Mouse (Mus musculus) lung, embryonic 14.5 days (tissue): ENCODE results near the gene Acss2. TPM values are rescaled to one million over a fixed set of nuclear protein-coding genes. Genes with fewer than 3 reads are reported as not detected.
"Not testable (repeated sequence)": the region's sequence is repeated elsewhere in the genome, so short reads cannot be mapped to it uniquely, and the experiment has no call there.

ENCODE experiments used
- ATAC-seq: fragments of 200-750 bp; cut with Nextera tagmentation; 2 replicates; pipeline ENCODE4 v1.8.0; 2017; ENCODE audit warnings: mild to moderate bottlenecking, moderate TSS enrichment, moderate library complexity; ENCODE audit not compliant: insufficient read depth
- DNase-seq: peaks from one replicate; pipeline ENCODE4 v3.0.0-alpha.2; 2015
- H3K27ac ChIP-seq: fragments of 300-500 bp; sonication (generic); 2 replicates; pipeline ENCODE4 v1.5.1; 2014; ENCODE audit warnings: low read depth, mild to moderate bottlenecking, moderate library complexity
- H3K27me3 ChIP-seq: fragments of 300-500 bp; sonication (generic); 2 replicates; pipeline ENCODE4 v1.6.1; 2014; ENCODE audit warnings: low read length, control low read depth; ENCODE audit not compliant: insufficient read depth
- H3K36me3 ChIP-seq: fragments of 300-500 bp; sonication (generic); 2 replicates; pipeline ENCODE4 v1.6.1; 2014; ENCODE audit warnings: control low read depth; ENCODE audit not compliant: insufficient read depth
- H3K4me1 ChIP-seq: fragments of 300-500 bp; sonication (generic); 2 replicates; pipeline ENCODE4 v1.6.1; 2014; ENCODE audit warnings: antibody characterized with exemption, control low read depth; ENCODE audit not compliant: insufficient read depth
- H3K4me2 ChIP-seq: fragments of 300-500 bp; sonication (generic); 2 replicates; pipeline ENCODE4 v1.6.1; 2014; ENCODE audit warnings: mild to moderate bottlenecking
- H3K4me3 ChIP-seq: fragments of 300-500 bp; sonication (generic); 2 replicates; pipeline ENCODE4 v1.5.1; 2014; ENCODE audit warnings: low read depth, low read length
- H3K9ac ChIP-seq: fragments of 300-500 bp; sonication (generic); 2 replicates; pipeline ENCODE4 v1.6.1; 2014
- H3K9me3 ChIP-seq: fragments of 300-500 bp; sonication (generic); 2 replicates; pipeline ENCODE4 v1.6.1; 2016; ENCODE audit warnings: low read depth, low read length, control low read depth
- CTCF ChIP-seq: IDR thresholded peaks from 2 replicates; pipeline ENCODE4 v1.5.1; 2016; ENCODE audit warnings: antibody characterized with exemption, low read depth
- WGBS: fragments of 180-500 bp; shearing (Covaris S2); extraction: QIAGEN DNeasy Blood & Tissue Kit; methylation state at CpG from one replicate; pipeline ENCODE4 v1.1.7; 2014; 5-methylcytosine and 5-hydroxymethylcytosine counted together
- polyA plus RNA-seq: library from polyadenylated mRNA; unstranded; fragments of >200 nt; fragmentation: Nextera tagmentation; extraction: Ambion mirVana; gene quantifications from 2 replicates; pipeline ENCODE4 v1.2.1, GENCODE M21; 2014

Acss2 gene
- polyA plus RNA-seq, 1 experiment from 2014 or later: 7.5 TPM

DNA sequence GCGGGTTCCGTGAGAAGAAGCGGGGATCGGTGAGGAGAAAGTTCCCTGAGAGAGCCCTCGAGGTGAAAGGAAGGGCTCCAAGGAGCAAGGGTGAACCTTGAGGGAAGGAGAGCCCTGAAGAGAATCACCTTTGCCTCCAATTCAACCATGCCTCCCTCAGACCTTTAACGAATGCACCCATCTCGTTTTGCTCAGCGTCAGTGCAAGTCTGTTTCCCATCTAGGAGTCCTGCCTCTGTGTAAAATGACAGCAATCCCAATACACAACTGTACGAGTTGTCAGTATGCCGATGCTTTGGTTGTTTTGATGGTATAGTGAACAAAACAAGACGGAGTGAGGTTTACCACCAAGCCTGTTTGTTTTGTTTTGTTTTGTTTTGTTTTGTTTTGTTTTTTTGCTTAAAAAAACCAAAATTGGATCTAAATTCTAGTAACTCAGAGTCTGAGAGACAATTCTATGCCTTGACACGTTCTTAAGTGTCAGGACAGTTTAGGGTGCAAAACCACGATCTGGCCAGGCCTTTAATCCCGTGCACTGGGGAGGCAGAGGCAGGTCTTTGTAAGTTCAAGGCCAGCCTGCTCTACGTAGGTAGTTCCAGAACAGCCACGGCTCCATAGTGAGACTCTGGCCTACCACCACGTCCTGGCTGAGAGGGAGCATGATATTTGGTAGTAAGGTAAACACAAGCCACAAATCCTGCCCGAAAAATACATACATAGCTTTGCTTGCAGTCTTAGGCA, 953 bp downstream of the Acss2 start:
- Histone ChIP-seq H3K4me1 (0 out of 2 replicates have a peak, but pooled peaks cover 5% of the 10 kb centered on the region), H3K27ac (no peak overlapping the region), H3K4me2 (peak overlapping the region; percentile 84), H3K9me3 (no peaks in the 10 kb centered on the region), H3K36me3 (no peaks in the 10 kb centered on the region), H3K4me3 (peak overlapping the region; percentile 70), H3K9ac (peak overlapping the region; percentile 63), H3K27me3 (peaks cover 5% of the 10 kb centered on the region; the same call in 1 of the 2 replicates)
- no peak for TF ChIP-seq CTCF
- ATAC-seq: no peak
- peak; percentile 12 for DNase-seq
- 25% methylated on average over 18 of the region's 18 CpGs for WGBS

GRCm38 (mm10) chr2:155523706-155524105, 6.0 kb downstream of the Acss2 start:
- WGBS: 47% methylated on average over 5 of the region's 5 CpGs
- Histone ChIP-seq H3K27ac (no peak overlapping the region), H3K4me3 (no peak overlapping the region), H3K9ac (no peak overlapping the region), H3K4me2 (no peak overlapping the region), H3K36me3 (no peaks in the 10 kb centered on the region), H3K27me3 (no peaks in the 10 kb centered on the region), H3K9me3 (no peaks in the 10 kb centered on the region), H3K4me1 (0 out of 2 replicates have a peak, but pooled peaks cover 3% of the 10 kb centered on the region)
- ATAC-seq (no peak), DNase-seq (no peak)
- TF ChIP-seq CTCF: no peak

GRCm38 (mm10) chr2:155524378-155524777, 6.6 kb downstream of the Acss2 start:
- no peak for TF ChIP-seq CTCF
- Histone ChIP-seq H3K27me3 (no peaks in the 10 kb centered on the region), H3K4me3 (no peak overlapping the region), H3K36me3 (no peaks in the 10 kb centered on the region), H3K9ac (no peak overlapping the region), H3K4me2 (no peak overlapping the region), H3K4me1 (no peaks in the 10 kb centered on the region), H3K27ac (no peak overlapping the region), H3K9me3 (no peaks in the 10 kb centered on the region)
- ATAC-seq (no peak), DNase-seq (no peak)
- 36% methylated on average over 1 of the region's 1 CpGs for WGBS

DNA sequence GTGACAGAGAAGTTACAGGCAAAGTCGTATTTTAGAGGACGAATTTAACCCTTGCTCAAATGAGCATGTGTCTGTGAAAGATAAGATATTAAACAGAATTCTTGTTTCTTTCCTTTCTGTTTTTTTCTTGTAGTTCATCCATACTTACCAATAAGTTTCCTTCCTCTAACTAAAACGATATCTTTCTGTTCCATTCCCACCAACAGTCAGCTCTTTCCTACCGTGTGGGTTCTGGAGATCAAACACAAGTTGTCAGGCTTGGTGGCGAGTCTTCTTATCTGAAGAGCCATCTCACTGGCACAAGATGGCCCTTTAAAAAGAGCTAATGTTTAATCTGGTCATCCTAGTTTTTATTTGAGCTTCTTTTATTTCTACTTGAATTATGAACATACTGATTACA, 9.6 kb downstream of the Acss2 start:
- H3K4me3 ChIP-seq: no peak overlapping the region
- no peak overlapping the region for H3K9ac ChIP-seq
- TF ChIP-seq CTCF: no peak
- no peak overlapping the region for H3K4me2 ChIP-seq
- 44% methylated on average over 5 of the region's 5 CpGs for WGBS
- DNase-seq: no peak
- no peak for ATAC-seq
- no peaks in the 10 kb centered on the region for H3K36me3 ChIP-seq
- H3K4me1 ChIP-seq: no peaks in the 10 kb centered on the region
- no peaks in the 10 kb centered on the region for H3K9me3 ChIP-seq
- no peak overlapping the region for H3K27ac ChIP-seq
- H3K27me3 ChIP-seq: no peaks in the 10 kb centered on the region

GRCm38 (mm10) chr2:155536292-155536691, 18.5 kb downstream of the Acss2 start:
- Histone ChIP-seq H3K27me3 (no peaks in the 10 kb centered on the region), H3K27ac (no peak overlapping the region), H3K4me3 (no peak overlapping the region), H3K36me3 (no peaks in the 10 kb centered on the region), H3K4me1 (no peaks in the 10 kb centered on the region), H3K9ac (no peak overlapping the region), H3K9me3 (no peaks in the 10 kb centered on the region), H3K4me2 (no peak overlapping the region)
- ATAC-seq (no peak), DNase-seq (no peak)
- TF ChIP-seq CTCF: no peak

- Histone ChIP-seq H3K4me2 (no peak overlapping the region), H3K4me1 (no peaks in the 10 kb centered on the region), H3K27ac (no peak overlapping the region), H3K9ac (no peak overlapping the region), H3K36me3 (no peaks in the 10 kb centered on the region), H3K27me3 (no peaks in the 10 kb centered on the region), H3K9me3 (no peaks in the 10 kb centered on the region), H3K4me3 (no peak overlapping the region)
- no peak for ATAC-seq
- DNase-seq: no peak
- WGBS: 64% methylated on average over 5 of the region's 5 CpGs
- TF ChIP-seq CTCF: no peak
Observed at GRCm38 (mm10) chr2:155537761-155538462, 20.2 kb downstream of the Acss2 start.

DNA sequence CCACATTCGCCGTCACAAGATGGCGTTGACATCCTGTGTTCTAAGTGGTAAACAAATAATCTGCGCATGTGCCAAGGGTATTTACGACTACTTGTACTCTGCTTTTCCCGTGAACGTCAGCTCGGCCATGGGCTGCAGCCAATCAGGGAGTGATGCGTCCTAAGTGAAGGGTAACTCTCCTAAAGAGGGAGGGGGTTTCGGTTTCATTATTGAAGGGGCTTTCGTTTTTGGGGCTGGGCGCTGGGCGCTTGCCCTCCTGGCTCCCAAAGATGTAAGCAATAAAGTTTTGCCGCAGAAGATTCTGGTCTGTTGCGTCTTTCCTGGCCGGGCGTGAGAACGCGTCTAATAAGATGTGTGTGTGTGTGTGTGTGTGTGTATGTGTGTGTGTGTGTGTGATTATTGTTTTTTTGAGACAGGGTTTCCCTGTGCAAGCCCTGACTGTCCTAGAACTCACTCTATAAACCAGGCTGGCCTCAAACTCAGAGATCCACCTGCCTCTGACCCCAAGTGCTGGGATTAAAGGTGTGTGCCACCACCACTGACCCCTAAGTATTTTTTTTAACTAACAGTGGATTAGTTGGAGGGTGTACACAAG, 20.8 kb downstream of the Acss2 start:
- not testable (repeated sequence) for DNase-seq, H3K27ac ChIP-seq, ATAC-seq, H3K4me2 ChIP-seq, H3K36me3 ChIP-seq, H3K4me3 ChIP-seq, H3K27me3 ChIP-seq, H3K4me1 ChIP-seq, H3K9ac ChIP-seq, H3K9me3 ChIP-seq
- 78% methylated on average over 13 of the region's 19 CpGs for WGBS
